28 mouse cellular contexts compared by ENCODE assay signal in the genomic region with DNA sequence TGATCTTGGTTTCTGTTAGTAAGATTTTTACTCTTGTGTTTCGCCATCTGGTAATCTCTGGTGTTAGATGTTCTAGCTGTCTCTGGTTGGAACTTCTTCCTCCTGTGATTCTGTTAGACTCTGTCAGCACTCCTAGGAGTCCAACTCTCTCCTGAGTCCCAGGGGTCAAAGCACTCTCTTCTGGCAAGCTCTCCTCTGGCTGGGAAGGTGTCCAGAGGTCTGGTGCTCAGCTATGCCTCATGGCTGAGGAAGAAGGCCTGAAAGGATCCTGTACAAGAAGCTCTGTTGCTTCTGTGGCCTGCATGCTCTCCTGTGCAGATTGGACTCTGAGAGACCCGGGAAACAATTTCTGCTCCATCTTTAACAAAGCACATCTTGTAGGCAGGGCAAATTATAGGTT.
DNase-seq lines count a peak whose midpoint lies in the region; ATAC-seq and TF ChIP-seq lines count a peak whose summit lies in the region.
"Had no signal": no experiment of that assay in that cellular context is flagged by ENCODE, and none has a peak within 500 bp of the region (broad histone marks: within the 10 kb centered on the region; RNA-seq: fewer than 3 reads in every experiment).

No protein-coding gene starts in this region.

- H3K36me3 ChIP-seq in kidney, adult 2 months (ENCODE audit: control insufficient read depth, insufficient read depth, low read length), result no peaks in the 10 kb centered on the region
- H3K36me3 ChIP-seq in liver, postnatal 0 days (replicated peaks; ENCODE audit: insufficient read depth, low read length), result no peaks in the 10 kb centered on the region
- H3K36me3 ChIP-seq: embryonic facial prominence, embryonic 12.5 days; heart, embryonic 13.5 days; hindbrain, embryonic 12.5 days; intestine, embryonic 15.5 days; midbrain, embryonic 15.5 days; neural tube, embryonic 15.5 days had no signal

- no peak for ATAC-seq in liver, postnatal 0 days
- ATAC-seq: activated CD4-positive, CD25-positive, alpha-beta regulatory T cell, adult 4 months; forebrain, embryonic 14.5 days; hindbrain, postnatal 0 days; intestine, embryonic 15.5 days; midbrain, embryonic 15.5 days had no signal

- no peak for TF ChIP-seq CTCF in kidney, adult 2 months (conservative IDR thresholded peaks at IDR 0.05; ENCODE audit: insufficient read depth, insufficient read length, low read depth, low read length)
- no peak for TF ChIP-seq CTCF in liver, postnatal 0 days (IDR thresholded peaks at IDR 0.05; ENCODE audit: low read depth)

- H3K27me3 ChIP-seq in kidney, adult 2 months (replicated peaks; ENCODE audit: control insufficient read depth, insufficient read depth, low read length), result no peaks in the 10 kb centered on the region
- H3K27me3 ChIP-seq in liver, postnatal 0 days (ENCODE audit: insufficient read depth, low read length), result no peaks in the 10 kb centered on the region
- H3K27me3 ChIP-seq: embryonic facial prominence, embryonic 12.5 days; heart, embryonic 13.5 days; hindbrain, embryonic 12.5 days; intestine, embryonic 15.5 days; midbrain, embryonic 15.5 days; neural tube, embryonic 15.5 days had no signal

- H3K9ac ChIP-seq in liver, postnatal 0 days (replicated peaks), result no peak overlapping the region
- H3K9ac ChIP-seq: embryonic facial prominence, embryonic 12.5 days; heart, embryonic 13.5 days; hindbrain, embryonic 12.5 days; intestine, embryonic 15.5 days; liver, embryonic 14.5 days; lung, embryonic 14.5 days; midbrain, embryonic 15.5 days; neural tube, embryonic 15.5 days had no signal

- WGBS in kidney, adult 2 months, result 77% methylated on average over 2 of the region's 2 CpGs
- WGBS in liver, postnatal 0 days (ENCODE audit: insufficient replicate concordance), result 65% methylated on average over 2 of the region's 2 CpGs

- H3K27ac ChIP-seq in kidney, adult 2 months (ENCODE audit: insufficient read depth, low read depth, low read length), result no peak overlapping the region
- no peak overlapping the region for H3K27ac ChIP-seq in liver, postnatal 0 days (ENCODE audit: low read depth)
- H3K27ac ChIP-seq: embryonic facial prominence, embryonic 12.5 days; heart, embryonic 13.5 days; hindbrain, embryonic 12.5 days; hindbrain, postnatal 0 days; intestine, embryonic 15.5 days; liver, embryonic 14.5 days; midbrain, embryonic 15.5 days; neural tube, embryonic 15.5 days had no signal

- no peak overlapping the region for H3K4me2 ChIP-seq in liver, postnatal 0 days (ENCODE audit: low read depth, low read length)
- H3K4me2 ChIP-seq: embryonic facial prominence, embryonic 12.5 days; heart, embryonic 13.5 days; hindbrain, embryonic 12.5 days; intestine, embryonic 15.5 days; lung, embryonic 14.5 days; midbrain, embryonic 15.5 days; neural tube, embryonic 15.5 days had no signal

- H3K4me1 ChIP-seq in kidney, adult 2 months (ENCODE audit: control insufficient read depth, insufficient read depth, low read length), result no peaks in the 10 kb centered on the region
- no peaks in the 10 kb centered on the region for H3K4me1 ChIP-seq in liver, postnatal 0 days (ENCODE audit: insufficient read depth)
- H3K4me1 ChIP-seq: embryonic facial prominence, embryonic 12.5 days; heart, embryonic 13.5 days; hindbrain, embryonic 12.5 days; intestine, embryonic 15.5 days; midbrain, embryonic 15.5 days; neural tube, embryonic 15.5 days had no signal

- no peak for TF ChIP-seq POLR2A in kidney, adult 2 months (IDR thresholded peaks at IDR 0.05; ENCODE audit: low read depth, low read length)

- no peak overlapping the region for H3K4me3 ChIP-seq in kidney, adult 2 months (ENCODE audit: insufficient read depth, low read depth, low read length)
- no peak overlapping the region for H3K4me3 ChIP-seq in liver, postnatal 0 days (ENCODE audit: low read depth, low read length)
- H3K4me3 ChIP-seq: embryonic facial prominence, embryonic 12.5 days; heart, embryonic 13.5 days; hindbrain, embryonic 12.5 days; intestine, embryonic 15.5 days; midbrain, embryonic 15.5 days; neural tube, embryonic 15.5 days had no signal

- no peak for TF ChIP-seq EP300 in liver, postnatal 0 days (IDR thresholded peaks at IDR 0.05; ENCODE audit: low read depth)

- H3K9me3 ChIP-seq in liver, postnatal 0 days (ENCODE audit: low read length), result no peaks in the 10 kb centered on the region
- H3K9me3 ChIP-seq: embryonic facial prominence, embryonic 12.5 days; heart, embryonic 13.5 days; hindbrain, embryonic 12.5 days; intestine, embryonic 15.5 days; midbrain, embryonic 15.5 days; neural tube, embryonic 15.5 days had no signal

- peak; percentile 5 to 6 for DNase-seq in heart, adult 18-20 months
- no peak for DNase-seq in heart, postnatal 4 days
- peak; percentile 76 for DNase-seq in kidney, adult 2 months
- no peak for DNase-seq in kidney, postnatal 10 days
- DNase-seq in kidney, postnatal 25 days, result peak; percentile 43 to 60
- DNase-seq in skeletal muscle tissue, adult 2 months (ENCODE audit: low read depth, low spot score), result peak; percentile 1
- DNase-seq in liver, postnatal 0 days, result no peak
- DNase-seq: adrenal gland, adult 8-10 months; B cell, adult 2 months; cerebellum, adult 11 months; cerebellum, adult 9-10 months; embryo, embryonic 11 days; liver; lung, embryonic 14.5 days; lung, postnatal 14 days; right cerebral cortex, postnatal 25 days; spleen, adult 18-20 months; thymus, postnatal 14 days had no signal

Comparison
In these comparisons a context has a peak if more than half of its experiments do, and no peak if none do; other contexts are left out.
1. DNase-seq: peak in heart, adult 18-20 months (2 of 2), kidney, adult 2 months (single experiment), kidney, postnatal 25 days (2 of 2) and skeletal muscle tissue, adult 2 months (single experiment); none in heart, postnatal 4 days (single experiment), kidney, postnatal 10 days (single experiment) and liver, postnatal 0 days (single experiment).